Mouse (Mus musculus): ENCODE measurements around the gene Esam. TPM values are rescaled to one million over a fixed set of nuclear protein-coding genes. Genes with fewer than 3 reads are reported as not detected.

Esam gene
- 0.45 TPM in 1 of 2 replicates, not detected in the other for total RNA-seq (2014; fragmentation: Nextera tagmentation)
- total RNA-seq (2017) = 2.1 and 4.5 TPM in 2 replicates

DNA sequence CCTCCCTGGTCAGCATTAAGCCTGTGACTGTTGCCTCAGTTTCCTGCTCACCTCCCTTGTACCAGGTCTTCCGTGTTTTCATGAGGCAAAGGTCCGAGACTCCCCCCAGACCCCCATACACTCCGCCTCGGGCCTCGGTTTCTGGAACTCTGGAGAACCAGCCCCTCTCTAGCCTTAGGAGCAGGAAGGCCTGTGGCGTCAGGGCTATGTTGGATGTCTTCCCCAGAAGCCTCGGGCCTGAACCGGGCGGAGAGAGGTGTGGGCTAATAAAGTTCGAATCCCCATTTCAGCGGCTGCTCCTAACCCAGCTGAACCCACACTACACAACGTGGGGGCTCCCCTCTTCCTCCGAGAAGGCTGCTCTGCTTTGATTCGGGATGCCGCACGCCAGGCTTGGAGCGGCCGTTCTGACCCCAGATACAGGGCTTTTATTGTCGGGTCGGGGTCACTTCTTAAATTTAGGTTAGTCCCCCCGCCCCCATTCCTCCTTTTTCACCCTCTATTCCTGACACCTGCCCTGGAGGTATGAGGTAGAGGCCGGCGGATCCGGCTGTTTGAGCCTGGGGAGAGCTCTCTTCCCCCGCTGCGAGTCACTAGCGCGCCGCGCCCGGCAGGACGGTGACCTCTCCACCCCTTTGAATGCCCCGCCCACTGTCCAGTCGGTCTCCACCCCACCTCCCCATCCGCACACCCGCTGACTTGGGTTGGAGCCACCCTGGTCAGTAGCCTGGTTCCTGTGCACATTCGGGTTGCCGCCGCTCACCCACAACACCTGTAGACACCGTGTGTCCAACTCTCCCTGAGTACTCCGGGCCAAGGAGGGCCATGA, at the start of gene Esam:
Esam (plus strand) TSS at position 683 of the 829 bp plus-strand sequence.
- ATAC-seq (replicated peaks; ENCODE audit: low FRiP score, low TSS enrichment, poor library complexity, severe bottlenecking) = no peak

- ATAC-seq (replicated peaks; ENCODE audit: low FRiP score, low TSS enrichment, poor library complexity, severe bottlenecking) = no peak
Observed at GRCm38 (mm10) chr9:37485146-37485545, 42.7 kb upstream of the Esam start.

GRCm38 (mm10) chr9:37488041-37488440, 39.8 kb upstream of the Esam start:
- no peak for ATAC-seq (replicated peaks; ENCODE audit: low FRiP score, low TSS enrichment, poor library complexity, severe bottlenecking)

GRCm38 (mm10) chr9:37488611-37489396, 39.1 kb upstream of the Esam start, which contains the start of gene Msantd2:
Msantd2 (plus strand) TSS chr9:37489319.
- peak; percentile 89 for ATAC-seq (replicated peaks; ENCODE audit: low FRiP score, low TSS enrichment, poor library complexity, severe bottlenecking)

DNA sequence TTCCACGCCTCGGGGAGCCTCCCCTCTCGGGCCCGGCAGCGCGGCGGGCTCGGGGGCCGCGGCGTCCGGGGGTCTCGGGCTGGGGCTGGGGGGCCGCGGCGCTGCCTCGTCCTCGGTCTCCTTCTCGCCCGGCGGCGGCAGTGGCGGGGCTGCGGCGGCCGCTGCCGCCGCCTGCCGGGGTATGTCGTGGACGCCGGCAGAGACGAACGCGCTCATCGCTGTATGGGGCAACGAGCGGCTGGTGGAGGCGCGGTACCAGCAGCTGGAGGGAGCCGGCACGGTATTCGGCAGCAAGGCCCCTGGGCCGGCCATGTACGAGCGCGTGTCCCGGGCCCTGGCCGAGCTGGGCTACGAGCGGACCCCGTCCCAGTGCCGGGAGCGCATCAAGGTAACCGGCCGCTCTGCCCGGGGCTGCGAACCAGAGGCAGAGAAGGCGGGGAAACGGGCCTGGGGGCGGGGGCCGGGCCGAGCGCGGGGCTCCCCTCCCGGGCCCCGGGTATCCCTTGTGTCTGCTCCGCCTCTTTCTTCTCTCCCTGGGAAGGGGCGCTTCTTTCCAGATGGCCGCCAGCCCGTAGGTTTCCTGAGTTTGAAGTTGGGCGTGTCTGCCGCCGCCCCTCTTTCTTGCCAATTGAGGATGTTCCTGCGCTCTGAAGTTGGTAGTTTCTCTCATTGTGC, 38.3 kb upstream of the Esam start:
- ATAC-seq (replicated peaks; ENCODE audit: low FRiP score, low TSS enrichment, poor library complexity, severe bottlenecking) = peak; percentile 53

DNA sequence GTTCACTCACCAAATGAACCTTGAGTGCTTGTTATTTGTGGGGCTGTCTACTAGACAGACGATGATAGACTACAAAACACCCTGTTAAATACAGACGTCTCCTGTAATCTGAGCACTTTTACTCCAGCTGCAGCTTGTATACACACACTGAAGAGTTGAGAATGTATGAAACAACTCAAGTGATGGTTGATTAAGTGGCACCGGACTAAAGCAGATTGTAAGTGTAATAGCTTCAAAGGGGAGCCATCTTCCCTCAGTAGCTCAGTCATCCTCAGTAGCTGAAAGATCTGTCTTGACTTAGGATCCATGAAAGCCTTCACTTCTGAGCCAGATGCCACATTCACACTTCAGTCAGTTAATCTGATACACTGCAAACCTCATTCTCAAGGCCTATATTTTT, 32.1 kb upstream of the Esam start:
- ATAC-seq (replicated peaks; ENCODE audit: low FRiP score, low TSS enrichment, poor library complexity, severe bottlenecking) = no peak

DNA sequence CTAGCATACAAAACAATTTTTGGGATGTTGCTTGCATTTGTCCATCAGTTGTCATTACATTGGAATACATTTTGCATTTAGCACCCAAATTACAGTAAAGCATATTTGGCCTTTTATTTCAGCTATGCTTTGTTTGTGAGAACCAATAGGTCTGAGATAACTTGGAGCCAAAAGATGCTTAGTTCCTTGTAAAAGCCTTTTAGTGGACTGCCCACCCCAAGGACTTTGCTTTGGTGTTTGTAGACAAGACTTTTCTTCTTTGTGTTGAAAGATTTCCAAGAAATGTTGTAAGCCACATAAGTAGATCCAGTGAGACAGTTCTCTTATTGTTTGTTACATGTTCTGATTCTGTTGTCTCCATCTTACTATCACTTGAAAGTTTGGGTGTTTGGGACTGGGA, 31.6 kb upstream of the Esam start:
- no peak for ATAC-seq (replicated peaks; ENCODE audit: low FRiP score, low TSS enrichment, poor library complexity, severe bottlenecking)

GRCm38 (mm10) chr9:37500201-37500600, 27.7 kb upstream of the Esam start:
- ATAC-seq (replicated peaks; ENCODE audit: low FRiP score, low TSS enrichment, poor library complexity, severe bottlenecking) = no peak

DNA sequence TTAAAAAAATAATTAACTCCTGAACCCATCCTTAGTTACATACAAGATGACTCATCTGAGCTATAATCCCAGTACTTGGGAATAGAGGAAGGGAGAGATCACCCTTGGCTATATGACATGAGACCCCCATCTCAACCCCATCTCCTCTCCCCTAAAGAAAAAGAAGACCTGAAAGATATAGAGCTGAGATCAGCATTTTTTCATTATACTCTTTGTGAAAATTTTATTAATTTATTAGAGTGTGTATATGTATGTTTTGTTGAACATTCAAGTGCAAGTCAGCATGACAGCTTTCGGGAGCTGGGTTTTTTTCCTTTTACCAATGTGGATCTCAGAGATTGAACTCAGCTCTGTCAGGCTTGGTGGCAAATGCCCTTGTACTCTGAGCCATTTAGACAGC, 26.7 kb upstream of the Esam start:
- no peak for ATAC-seq (replicated peaks; ENCODE audit: low FRiP score, low TSS enrichment, poor library complexity, severe bottlenecking)

- ATAC-seq (replicated peaks; ENCODE audit: low FRiP score, low TSS enrichment, poor library complexity, severe bottlenecking) = no peak
Observed at GRCm38 (mm10) chr9:37504348-37504747, 23.5 kb upstream of the Esam start.

DNA sequence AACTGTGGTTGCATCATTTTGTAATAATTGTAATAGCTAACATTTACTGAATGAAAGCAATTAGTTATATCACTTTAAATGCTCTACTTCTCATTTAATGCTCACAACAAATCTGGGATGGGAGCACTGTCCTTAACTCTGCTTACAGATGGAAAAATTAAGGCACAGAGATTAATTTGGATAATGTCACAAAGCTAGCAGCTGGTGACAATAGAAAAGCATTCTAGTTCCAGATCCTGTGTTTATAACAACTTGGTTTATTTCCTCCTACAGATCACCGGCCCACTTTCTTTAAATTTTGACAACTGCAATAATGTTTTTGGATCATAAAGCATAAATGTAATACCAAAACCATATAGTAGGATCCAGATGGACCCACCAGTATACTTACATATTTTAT, 21.9 kb upstream of the Esam start:
- no peak for ATAC-seq (replicated peaks; ENCODE audit: low FRiP score, low TSS enrichment, poor library complexity, severe bottlenecking)

DNA sequence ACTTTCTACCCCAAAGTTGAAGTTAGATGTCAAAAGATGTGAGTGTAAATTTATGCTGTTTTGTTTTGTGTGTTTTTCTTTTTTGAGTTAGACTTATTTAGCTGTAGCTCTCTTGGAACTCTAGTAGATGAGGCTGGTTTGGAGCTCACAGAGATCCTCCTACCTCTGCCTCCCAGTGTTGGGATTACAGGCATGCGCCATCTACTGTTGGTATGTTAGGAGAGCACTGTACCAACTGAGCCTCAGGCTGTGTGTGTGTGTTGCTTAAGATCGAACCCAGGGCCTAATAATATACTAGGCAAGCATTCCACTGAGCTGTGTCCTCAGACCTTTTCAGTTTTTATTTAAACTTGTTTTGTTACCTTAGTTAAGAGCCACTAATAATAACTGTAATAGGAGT, 15.8 kb upstream of the Esam start:
- peak; percentile 79 for ATAC-seq (replicated peaks; ENCODE audit: low FRiP score, low TSS enrichment, poor library complexity, severe bottlenecking)

DNA sequence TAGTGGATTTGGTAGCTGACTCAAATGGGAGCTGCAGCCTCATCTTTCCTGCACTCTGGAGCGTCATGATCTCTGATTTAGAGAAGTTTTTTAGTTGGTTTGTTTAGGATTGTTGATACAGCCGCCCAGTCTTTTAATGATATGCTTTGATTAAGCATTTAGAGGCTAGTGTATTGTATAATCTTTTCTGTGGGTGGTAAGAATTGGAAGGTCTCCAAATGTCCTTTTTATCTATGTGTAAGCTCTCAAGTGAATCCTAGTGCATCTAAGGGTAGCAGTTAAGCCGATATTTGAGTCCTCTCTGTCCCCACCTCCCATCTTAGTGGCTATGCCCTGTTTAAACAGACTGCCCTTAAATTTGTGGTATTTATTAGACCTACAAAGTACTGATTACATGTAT, 13.4 kb upstream of the Esam start:
- no peak for ATAC-seq (replicated peaks; ENCODE audit: low FRiP score, low TSS enrichment, poor library complexity, severe bottlenecking)

DNA sequence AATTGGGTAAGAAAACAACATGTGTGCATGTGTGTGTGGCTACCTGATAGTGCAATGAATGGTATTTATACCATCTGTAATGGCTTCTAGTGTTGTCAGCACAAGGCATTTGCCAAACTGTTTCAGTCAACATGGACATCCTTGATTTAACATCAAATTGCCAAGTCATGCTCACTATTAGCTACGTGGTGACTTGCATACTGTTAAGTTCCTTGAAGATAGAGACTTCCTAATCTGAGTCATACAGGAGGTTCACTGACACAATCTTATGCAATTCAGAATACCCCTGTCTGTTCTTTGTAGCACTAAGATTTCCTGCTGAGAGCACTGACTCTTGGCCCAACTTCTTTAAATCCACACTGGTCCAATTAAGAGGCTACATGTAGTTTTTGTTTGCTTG, 10.4 kb upstream of the Esam start:
- ATAC-seq (replicated peaks; ENCODE audit: low FRiP score, low TSS enrichment, poor library complexity, severe bottlenecking) = peak; percentile 95

GRCm38 (mm10) chr9:37518991-37519390, 8.9 kb upstream of the Esam start:
- ATAC-seq (replicated peaks; ENCODE audit: low FRiP score, low TSS enrichment, poor library complexity, severe bottlenecking) = no peak

- no peak for ATAC-seq (replicated peaks; ENCODE audit: low FRiP score, low TSS enrichment, poor library complexity, severe bottlenecking)
Observed at GRCm38 (mm10) chr9:37519995-37520394, 7.9 kb upstream of the Esam start.

- no peak for ATAC-seq (replicated peaks; ENCODE audit: low FRiP score, low TSS enrichment, poor library complexity, severe bottlenecking)
Observed at GRCm38 (mm10) chr9:37525461-37525860, 2.4 kb upstream of the Esam start.

GRCm38 (mm10) chr9:37526443-37527395, 1.2 kb upstream of the Esam start:
- no peak; the same call in 1 of the 2 replicates for ATAC-seq (replicated peaks; ENCODE audit: low FRiP score, low TSS enrichment, poor library complexity, severe bottlenecking)
